Mouse (Mus musculus) myocyte (in vitro differentiated cells): ENCODE measurements around the gene Fam43b. TPM values are rescaled to one million over a fixed set of nuclear protein-coding genes. Genes with fewer than 3 reads are reported as not detected.

ENCODE experiments used
- H3K27me3 ChIP-seq: one replicate; pipeline ENCODE4 v1.6.1; 2011; ENCODE audit not compliant: control insufficient read depth, insufficient read depth, insufficient read length
- H3K36me3 ChIP-seq: one replicate; pipeline ENCODE4 v1.6.1; 2011; ENCODE audit not compliant: control insufficient read depth, insufficient read depth
- H3K4me2 ChIP-seq: one replicate; pipeline ENCODE4 v1.6.1; 2011; ENCODE audit warnings: low read depth, control low read depth
- H3K4me3 ChIP-seq: one replicate; pipeline ENCODE4 v1.5.1; 2011; ENCODE audit warnings: mild to moderate bottlenecking, control low read depth, moderate library complexity
- H3K79me2 ChIP-seq: one replicate; pipeline ENCODE4 v1.6.1; 2011; ENCODE audit not compliant: control insufficient read depth, insufficient read depth
- H3ac ChIP-seq: one replicate; pipeline ENCODE4 v1.6.1; 2011; ENCODE audit not compliant: control insufficient read depth, insufficient read length
- CEBPB ChIP-seq: IDR thresholded peaks from 2 replicates; pipeline ENCODE4 v1.6.1; 2011; ENCODE audit warnings: mild to moderate bottlenecking, moderate library complexity; ENCODE audit not compliant: poor library complexity, insufficient read depth, severe bottlenecking
- E2F4 ChIP-seq: IDR thresholded peaks from one replicate; pipeline ENCODE4 v1.6.1; 2011; ENCODE audit warnings: mild to moderate bottlenecking, control low read depth, moderate library complexity; ENCODE audit not compliant: insufficient read depth
- MAX ChIP-seq: IDR thresholded peaks from one replicate; pipeline ENCODE4 v1.6.1; 2011; ENCODE audit warnings: low read depth, mild to moderate bottlenecking, control low read depth
- MYOD1 ChIP-seq, 3 experiments: IDR thresholded peaks; one replicate each; pipeline ENCODE4 v1.6.1; 2011; ENCODE audit warnings: control low read depth in 2 of 3, low read depth in 2 of 3, mild to moderate bottlenecking in 2 of 3, moderate library complexity in 1 of 3; ENCODE audit not compliant: insufficient read length in 2 of 3, control insufficient read depth in 1 of 3
- MYOG ChIP-seq, 3 experiments: IDR thresholded peaks; one replicate each; pipeline ENCODE4 v1.6.1; 2011; ENCODE audit warnings: control low read depth in 2 of 3, low read depth in 2 of 3, mild to moderate bottlenecking in 2 of 3; ENCODE audit not compliant: insufficient read length in 2 of 3, control insufficient read depth in 1 of 3, insufficient read depth in 1 of 3
- POLR2A ChIP-seq: IDR thresholded peaks from one replicate; pipeline ENCODE4 v1.6.1; 2011; ENCODE audit warnings: low read depth, mild to moderate bottlenecking, control low read depth, moderate library complexity; ENCODE audit not compliant: insufficient read length
- POLR2AphosphoS2 ChIP-seq: IDR thresholded peaks from one replicate; pipeline ENCODE4 v1.6.1; 2011; ENCODE audit warnings: low read depth, control low read depth; ENCODE audit not compliant: insufficient read length
- REST ChIP-seq: IDR thresholded peaks from one replicate; pipeline ENCODE4 v1.6.1; 2011; ENCODE audit warnings: mild to moderate bottlenecking, control low read depth, moderate library complexity; ENCODE audit not compliant: insufficient read depth, insufficient read length
- SRF ChIP-seq: IDR thresholded peaks from one replicate; pipeline ENCODE4 v1.6.1; 2011; ENCODE audit warnings: low read depth; ENCODE audit not compliant: control insufficient read depth, insufficient read length
- TCF12 ChIP-seq: IDR thresholded peaks from one replicate; pipeline ENCODE4 v1.6.1; 2011; ENCODE audit warnings: mild to moderate bottlenecking, control low read depth; ENCODE audit not compliant: poor library complexity, insufficient read depth, severe bottlenecking
- TCF3 ChIP-seq: IDR thresholded peaks from one replicate; pipeline ENCODE4 v1.6.1; 2011; ENCODE audit warnings: low read depth, control low read depth; ENCODE audit not compliant: insufficient read length
- USF1 ChIP-seq: IDR thresholded peaks from one replicate; pipeline ENCODE4 v1.6.1; 2011; ENCODE audit warnings: low read depth, mild to moderate bottlenecking, control low read depth, moderate library complexity
- polyA plus RNA-seq: library from polyadenylated mRNA; unstranded; fragments of >200 nt; fragmentation: generic; extraction: Trizol; gene quantifications from one replicate; pipeline ENCODE4 v1.2.1, GENCODE M21; 2012; ENCODE audit warnings: missing spikeins

Fam43b gene
- polyA plus RNA-seq, 1 experiment = not detected

DNA sequence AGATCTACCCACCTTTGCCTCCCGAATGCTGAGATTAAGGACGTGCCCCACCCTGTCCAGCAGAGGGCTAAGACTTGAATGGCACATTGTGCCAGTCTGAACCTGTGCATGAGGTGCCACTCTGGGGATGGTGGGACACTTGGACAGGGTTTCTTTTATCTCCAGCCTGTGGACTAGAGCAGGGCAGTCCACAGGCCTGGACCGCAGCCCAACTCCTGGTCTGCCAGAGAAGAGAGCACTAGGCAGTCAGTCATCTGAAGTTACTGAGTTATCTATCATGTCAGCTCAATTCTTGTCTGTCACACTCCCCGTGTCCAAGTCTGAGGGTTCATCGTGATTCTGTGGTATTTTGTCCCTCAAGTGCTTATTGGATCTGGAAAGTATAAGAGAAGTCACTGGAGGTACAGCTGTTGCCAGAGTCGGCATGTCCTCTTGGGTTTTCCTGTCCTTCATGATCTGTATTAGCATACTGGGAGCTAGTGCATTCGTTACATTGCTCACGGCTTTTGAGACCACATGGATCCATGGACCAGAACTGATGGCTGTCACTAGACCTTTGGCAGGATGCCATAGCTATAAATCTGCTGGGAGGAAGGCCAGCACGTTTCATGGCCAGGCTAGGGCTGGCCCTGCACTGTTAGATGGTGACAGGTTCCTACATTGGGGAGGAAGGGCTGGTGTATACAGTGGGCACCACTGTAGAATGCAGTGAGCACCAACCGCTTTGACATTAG is 42.7 kb downstream of the Fam43b start:
- Histone ChIP-seq H3K36me3 (no peaks in the 10 kb centered on the region), H3K27me3 (no peaks in the 10 kb centered on the region), H3K4me2 (no peak overlapping the region), H3K4me3 (no peak overlapping the region), H3ac (no peak overlapping the region), H3K79me2 (no peaks in the 10 kb centered on the region)
- TF ChIP-seq POLR2AphosphoS2 (no peak), POLR2A (no peak), E2F4 (no peak), MYOD1 (IDR thresholded peaks at IDR 0.05; ENCODE audit: control insufficient read depth in 1 of 3, insufficient read length in 2 of 3, low read depth in 2 of 3) (no peak), CEBPB (no peak), TCF3 (no peak), TCF12 (no peak), USF1 (no peak), MYOG (IDR thresholded peaks at IDR 0.05; ENCODE audit: control insufficient read depth in 1 of 3, insufficient read depth in 1 of 3, insufficient read length in 2 of 3, low read depth in 2 of 3) (no peak), MAX (no peak), REST (no peak), SRF (no peak)

DNA sequence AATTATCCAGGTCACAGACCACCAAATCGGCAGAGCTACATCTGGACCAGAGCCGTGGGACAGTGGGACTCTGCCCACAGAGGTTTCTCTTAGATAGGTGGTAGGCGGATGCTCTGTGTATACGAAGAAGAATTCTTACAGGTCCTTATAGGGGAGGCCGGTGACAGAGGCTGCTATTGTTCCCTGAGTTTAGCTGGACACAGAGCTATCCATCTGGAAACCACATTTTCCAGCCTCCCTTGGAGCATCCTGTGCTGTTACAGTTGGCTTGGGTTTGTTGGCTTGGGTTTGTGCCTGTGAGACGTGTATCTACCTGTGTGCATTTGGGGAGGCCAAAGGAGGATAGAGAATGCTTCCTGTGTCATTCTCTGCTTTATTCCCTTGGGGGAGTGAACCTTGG is 43.6 kb downstream of the Fam43b start:
- no peak overlapping the region for H3K4me2 ChIP-seq
- TF ChIP-seq MYOG (IDR thresholded peaks at IDR 0.05; ENCODE audit: control insufficient read depth in 1 of 3, insufficient read depth in 1 of 3, insufficient read length in 2 of 3, low read depth in 2 of 3) = no peak
- H3K4me3 ChIP-seq = no peak overlapping the region
- H3ac ChIP-seq = no peak overlapping the region
- no peaks in the 10 kb centered on the region for H3K27me3 ChIP-seq
- no peaks in the 10 kb centered on the region for H3K79me2 ChIP-seq
- H3K36me3 ChIP-seq = no peaks in the 10 kb centered on the region

- H3K4me3 ChIP-seq = no peak overlapping the region
- no peak for TF ChIP-seq SRF
- no peak for TF ChIP-seq TCF12
- no peak for TF ChIP-seq MYOG (IDR thresholded peaks at IDR 0.05; ENCODE audit: control insufficient read depth in 1 of 3, insufficient read depth in 1 of 3, insufficient read length in 2 of 3, low read depth in 2 of 3)
- TF ChIP-seq POLR2A = no peak
- TF ChIP-seq USF1 = no peak
- TF ChIP-seq TCF3 = no peak
- TF ChIP-seq POLR2AphosphoS2 = no peak
- TF ChIP-seq MAX = no peak
- no peak for TF ChIP-seq E2F4
- TF ChIP-seq REST = no peak
- TF ChIP-seq CEBPB = no peak
- no peak overlapping the region for H3ac ChIP-seq
- no peaks in the 10 kb centered on the region for H3K36me3 ChIP-seq
- H3K79me2 ChIP-seq = no peaks in the 10 kb centered on the region
- no peaks in the 10 kb centered on the region for H3K27me3 ChIP-seq
- no peak overlapping the region for H3K4me2 ChIP-seq
Observed at GRCm38 (mm10) chr4:138351821-138352220, 44.5 kb downstream of the Fam43b start.

DNA sequence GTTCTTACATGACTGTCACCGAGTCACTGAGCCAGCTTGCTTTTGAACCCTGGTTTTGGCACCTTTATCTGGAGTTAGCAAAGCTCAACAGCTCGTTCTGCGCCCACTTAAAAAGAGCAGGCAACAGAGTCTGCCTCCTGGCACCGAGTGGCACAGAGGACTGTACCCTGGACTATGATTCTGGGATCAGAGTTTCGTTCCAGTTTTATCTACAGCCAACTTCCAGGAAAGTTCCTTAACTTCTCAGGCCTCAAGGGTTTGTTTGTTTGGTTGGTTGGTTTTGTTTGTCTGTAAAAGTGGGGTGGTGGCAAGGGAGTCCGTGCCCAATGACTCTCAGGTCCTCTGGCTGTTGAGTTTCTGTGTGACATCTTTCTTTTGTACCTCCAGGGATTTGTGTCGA is 47.6 kb downstream of the Fam43b start:
- no peaks in the 10 kb centered on the region for H3K79me2 ChIP-seq
- no peak overlapping the region for H3K4me3 ChIP-seq
- TF ChIP-seq MYOG (IDR thresholded peaks at IDR 0.05; ENCODE audit: control insufficient read depth in 1 of 3, insufficient read depth in 1 of 3, insufficient read length in 2 of 3, low read depth in 2 of 3) = no peak
- no peak for TF ChIP-seq MAX
- no peak for TF ChIP-seq POLR2AphosphoS2
- TF ChIP-seq TCF3 = no peak
- TF ChIP-seq MYOD1 (IDR thresholded peaks at IDR 0.05; ENCODE audit: control insufficient read depth in 1 of 3, insufficient read length in 2 of 3, low read depth in 2 of 3) = no peak
- H3K36me3 ChIP-seq = no peaks in the 10 kb centered on the region
- no peak overlapping the region for H3K4me2 ChIP-seq
- H3ac ChIP-seq = no peak overlapping the region
- no peaks in the 10 kb centered on the region for H3K27me3 ChIP-seq

DNA sequence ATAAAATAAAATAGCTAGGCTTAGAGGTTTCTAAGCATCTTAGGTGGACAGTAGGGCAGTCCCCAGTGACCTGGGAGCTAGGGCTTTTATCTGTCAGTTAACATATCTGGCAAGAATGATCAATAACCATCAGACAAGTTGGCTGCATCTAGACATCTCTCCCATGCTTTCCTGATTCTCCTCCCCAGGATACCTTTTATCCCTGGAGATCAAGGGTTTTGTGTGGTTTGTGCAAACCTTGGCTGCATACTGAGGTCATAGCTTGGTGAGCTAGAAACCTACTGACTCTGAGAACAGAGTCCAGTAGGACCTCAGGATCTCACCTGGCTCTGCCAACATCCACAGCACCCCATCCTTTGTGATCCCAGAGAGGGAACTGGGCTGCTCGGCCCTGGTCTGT is 49.0 kb downstream of the Fam43b start:
- Histone ChIP-seq H3K4me2 (no peak overlapping the region), H3K4me3 (no peak overlapping the region), H3K79me2 (no peaks in the 10 kb centered on the region), H3K36me3 (no peaks in the 10 kb centered on the region), H3ac (no peak overlapping the region), H3K27me3 (no peaks in the 10 kb centered on the region)
- TF ChIP-seq POLR2A (no peak), CEBPB (no peak), USF1 (no peak), MYOG (IDR thresholded peaks at IDR 0.05; ENCODE audit: control insufficient read depth in 1 of 3, insufficient read depth in 1 of 3, insufficient read length in 2 of 3, low read depth in 2 of 3) (no peak)
